Mouse (Mus musculus) adipocyte (in vitro differentiated cells): ENCODE measurements around the gene Rhbdl1.
"Not testable (repeated sequence)": the region's sequence is repeated elsewhere in the genome, so short reads cannot be mapped to it uniquely, and the experiment has no call there.

Experiments used
- DNase-seq: peaks from one replicate; pipeline ENCODE4 v3.0.0-alpha.2; 2016; ENCODE audit warnings: low spot score

The Rhbdl1 gene

GRCm38 (mm10) chr17:25825984-25826570 lies 11.0 kb downstream of the Rhbdl1 start:
- DNase-seq: no peak

DNA sequence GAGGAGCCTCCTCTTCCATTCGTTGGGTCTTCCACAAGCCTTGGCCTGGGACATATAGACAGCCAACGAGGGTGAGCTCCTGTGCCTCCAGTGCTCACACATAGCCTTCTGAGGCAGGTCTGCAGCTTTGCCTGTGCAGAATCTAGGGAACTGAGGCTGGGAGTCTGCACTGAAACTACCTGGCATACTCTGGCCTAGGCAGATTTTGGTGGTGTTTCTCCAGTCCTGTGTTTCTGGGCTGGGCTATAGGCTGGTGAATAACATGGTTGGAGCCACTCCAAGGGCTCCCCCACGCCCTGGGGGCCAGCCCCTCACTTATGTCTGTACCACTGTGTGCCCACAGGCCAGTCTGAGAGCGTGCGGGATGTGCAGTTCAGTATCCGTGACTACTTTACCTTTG lies 11.8 kb downstream of the Rhbdl1 start:
- DNase-seq: no peak

DNA sequence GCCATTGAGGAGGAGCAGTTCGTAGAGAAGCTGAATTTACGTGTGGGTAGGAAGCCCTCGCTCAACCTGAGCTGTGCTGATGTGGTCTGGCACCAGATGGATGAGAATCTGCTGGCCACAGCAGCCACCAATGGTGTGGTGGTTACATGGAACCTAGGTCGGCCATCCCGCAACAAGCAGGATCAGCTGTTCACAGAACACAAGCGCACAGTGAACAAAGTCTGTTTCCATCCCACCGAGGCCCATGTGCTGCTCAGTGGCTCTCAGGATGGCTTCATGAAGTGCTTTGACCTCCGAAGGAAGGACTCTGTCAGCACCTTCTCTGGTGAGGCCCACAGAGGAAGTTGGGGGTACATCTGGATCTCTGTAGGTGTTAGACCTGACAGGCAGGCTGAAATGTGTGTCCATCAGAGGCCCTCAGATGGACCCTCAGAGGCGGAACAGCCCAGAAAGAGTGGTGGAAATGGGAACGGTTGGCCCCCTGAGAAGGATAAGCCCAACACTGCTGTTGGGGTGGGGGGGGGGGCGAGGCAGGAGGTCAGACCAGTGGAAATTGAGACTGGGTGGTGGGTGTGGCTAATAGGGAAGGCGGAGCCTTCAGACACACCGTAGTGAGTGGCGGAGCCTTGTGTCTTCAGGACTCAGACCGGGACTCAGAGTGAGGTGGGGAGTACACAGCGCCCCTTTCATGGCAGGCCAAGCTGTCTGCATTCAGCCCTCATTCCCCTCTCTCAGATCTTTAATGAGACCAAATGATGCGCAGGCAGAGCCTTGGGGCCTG lies 12.5 kb downstream of the Rhbdl1 start:
- no peak for DNase-seq

DNA sequence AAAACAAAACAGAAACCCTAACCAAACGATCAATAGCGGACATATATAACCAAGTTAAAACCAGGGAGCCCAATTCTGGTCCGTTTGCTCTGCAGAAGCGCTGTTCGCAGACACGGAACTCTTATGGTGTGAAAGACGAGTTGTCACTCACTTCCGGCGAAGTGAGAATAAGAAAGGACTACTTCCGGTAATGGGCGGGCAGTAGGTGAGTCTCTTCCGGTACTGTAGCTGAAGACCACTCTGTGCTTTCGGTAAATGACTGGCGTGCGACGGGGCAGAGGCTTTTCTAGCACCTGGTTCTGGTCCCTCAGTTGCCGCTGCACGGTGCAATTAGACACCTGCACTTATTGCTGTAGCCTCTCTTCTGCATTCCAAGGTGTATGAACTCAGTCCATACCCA lies 13.6 kb downstream of the Rhbdl1 start, which contains the start of gene Wdr24:
Wdr24 (plus strand) TSS at position 176 of the 400 bp plus-strand sequence.
- peak; percentile 93 for DNase-seq

- DNase-seq: no peak
Observed at GRCm38 (mm10) chr17:25818851-25819780, 18.0 kb downstream of the Rhbdl1 start.

- DNase-seq: no peak
Observed at GRCm38 (mm10) chr17:25817662-25818061, 19.4 kb downstream of the Rhbdl1 start.

DNA sequence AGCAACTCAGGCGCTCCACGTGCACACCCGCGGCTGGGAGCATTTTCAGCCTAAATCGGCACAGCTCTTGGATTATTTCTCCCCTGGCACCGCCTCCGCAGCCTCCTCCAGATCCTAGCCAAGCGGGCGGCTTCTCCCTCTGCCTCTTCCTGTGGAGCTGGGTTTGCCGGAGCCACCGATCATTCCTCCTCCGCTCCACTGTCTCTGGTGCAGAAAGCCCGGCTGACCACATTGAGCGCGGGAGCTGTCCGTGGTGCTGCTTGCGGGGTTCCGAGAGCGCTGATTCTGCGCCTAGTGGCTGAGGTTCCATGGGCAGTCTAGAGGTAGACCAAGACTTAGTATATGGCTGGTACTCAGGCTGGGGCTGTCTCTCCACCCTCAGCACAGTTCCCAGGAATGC lies 23.6 kb downstream of the Rhbdl1 start:
- peak; percentile 66 for DNase-seq

GRCm38 (mm10) chr17:25810890-25811289 lies 26.2 kb downstream of the Rhbdl1 start:
- DNase-seq: no peak

DNA sequence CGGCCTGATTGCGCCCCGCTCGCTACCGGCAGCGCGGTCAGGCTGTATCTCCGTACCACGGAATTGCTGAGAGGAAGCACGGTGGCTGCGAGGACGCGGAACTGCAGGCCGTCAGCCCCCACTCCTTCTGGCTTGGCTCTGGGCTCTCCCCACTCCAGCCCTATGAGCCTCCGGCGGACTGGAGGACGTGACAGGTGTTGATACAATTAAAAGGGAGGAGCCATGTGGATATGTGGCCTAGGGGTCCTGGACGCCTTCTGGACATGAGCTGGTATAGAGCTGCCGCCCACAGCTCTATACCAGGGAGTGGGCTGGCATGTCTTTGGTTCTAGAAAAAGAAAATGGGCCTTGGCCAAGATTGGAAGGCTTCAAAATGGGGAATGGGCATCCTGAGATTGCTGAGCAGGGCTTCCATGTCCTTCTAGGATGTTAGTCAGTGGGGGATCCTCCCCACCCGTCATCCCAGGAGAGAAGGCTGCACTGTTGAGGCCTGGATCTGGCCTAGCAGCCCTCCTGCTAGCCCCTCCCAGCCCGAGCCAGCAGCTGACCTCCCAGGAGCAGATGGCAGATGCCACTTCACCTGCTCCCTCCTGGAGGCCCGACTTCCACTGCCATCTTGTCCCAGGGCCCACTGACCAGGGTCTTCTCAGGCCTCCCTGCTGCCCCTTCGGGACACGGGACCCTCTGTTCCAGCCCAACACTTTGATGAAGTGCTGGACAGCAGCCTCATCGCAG lies 27.3 kb downstream of the Rhbdl1 start:
- DNase-seq: no peak

DNA sequence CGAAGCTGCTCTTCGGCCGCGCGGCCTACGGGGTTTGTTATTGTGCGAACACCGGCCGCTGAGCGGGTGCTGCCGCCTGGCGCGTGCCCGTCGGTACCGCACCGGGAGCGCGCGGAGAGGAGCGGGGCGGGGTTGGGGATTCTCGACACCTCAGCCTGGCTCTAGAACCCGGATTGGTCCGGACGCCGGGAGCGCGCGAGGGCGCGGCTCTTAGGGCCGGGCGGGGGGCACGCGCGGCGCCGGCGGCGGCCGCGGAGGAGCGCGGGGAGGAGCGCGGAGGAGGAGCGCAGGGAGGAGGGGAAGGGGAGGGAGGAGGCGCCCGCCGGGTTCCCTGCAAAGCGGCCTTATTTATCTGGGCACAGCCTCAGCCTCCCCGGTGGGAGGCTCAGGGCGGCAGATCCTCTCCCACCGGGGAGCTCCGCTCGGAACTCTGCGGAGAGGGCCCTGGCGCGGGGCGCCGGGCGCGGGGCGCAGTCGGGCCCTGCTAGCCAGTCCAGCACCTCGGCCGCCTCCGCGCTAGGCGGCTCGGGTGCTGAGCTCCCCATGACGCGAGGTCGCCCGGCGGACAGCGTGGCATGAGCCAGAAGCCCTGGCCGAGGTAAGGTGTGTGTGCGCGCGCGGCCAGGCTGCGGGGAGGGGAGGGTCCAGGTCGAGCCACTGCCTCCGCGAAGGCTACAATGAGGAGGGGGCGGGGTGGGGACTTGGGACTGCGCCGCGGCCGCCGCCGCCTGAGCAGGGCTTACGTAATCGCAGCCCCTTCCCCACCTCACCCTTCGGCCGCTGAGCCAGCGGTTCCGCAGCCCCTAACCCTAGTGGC lies 28.1 kb downstream of the Rhbdl1 start, which contains the start of gene Fbxl16:
Fbxl16 (plus strand) TSS at position 297 of the 817 bp plus-strand sequence.
- DNase-seq: no peak

GRCm38 (mm10) chr17:25808028-25808427 lies 29.1 kb downstream of the Rhbdl1 start:
- no peak for DNase-seq

DNA sequence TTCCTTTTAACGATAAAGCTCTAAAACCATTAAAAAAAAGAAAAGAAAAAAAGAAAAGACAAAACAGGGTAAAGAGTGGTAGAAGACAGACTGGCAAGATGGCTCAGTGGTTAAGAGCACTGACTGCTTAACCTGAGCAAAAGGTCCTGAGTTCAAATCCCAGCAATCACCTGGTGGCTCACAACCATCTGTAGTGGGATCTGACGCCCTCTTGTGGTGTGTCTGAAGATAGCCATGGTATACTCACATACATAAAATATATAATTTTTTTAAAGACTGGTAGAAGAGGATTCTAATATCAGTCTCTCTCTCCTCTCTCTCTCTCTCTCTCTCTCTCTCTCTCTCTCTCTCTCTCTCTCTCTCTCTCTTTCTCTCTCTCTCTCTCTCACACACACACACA lies 29.6 kb downstream of the Rhbdl1 start:
- not testable (repeated sequence) for DNase-seq

DNA sequence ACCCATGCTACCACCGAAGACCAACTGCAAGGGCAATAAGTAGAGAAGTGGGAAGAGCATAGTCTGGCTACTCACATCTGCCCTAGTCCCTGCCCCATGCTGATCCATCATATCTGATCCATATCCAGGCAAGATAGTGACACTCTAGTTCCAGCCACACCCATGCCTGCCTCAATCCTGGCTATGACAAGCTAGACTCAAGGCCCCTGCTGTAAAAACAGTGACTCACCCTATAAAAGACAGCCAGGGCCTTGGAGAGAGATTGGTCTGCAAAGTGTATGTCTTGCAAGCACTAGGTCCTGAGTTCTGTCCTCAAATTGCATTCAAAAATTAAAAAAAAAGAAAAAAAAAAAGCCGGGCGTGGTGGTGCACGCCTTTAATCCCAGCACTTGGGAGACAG lies 30.6 kb downstream of the Rhbdl1 start:
- no peak for DNase-seq

- no peak for DNase-seq
Observed at GRCm38 (mm10) chr17:25802825-25803517, 34.1 kb downstream of the Rhbdl1 start.

GRCm38 (mm10) chr17:25801029-25801428 lies 36.1 kb downstream of the Rhbdl1 start:
- peak; percentile 88 for DNase-seq

DNA sequence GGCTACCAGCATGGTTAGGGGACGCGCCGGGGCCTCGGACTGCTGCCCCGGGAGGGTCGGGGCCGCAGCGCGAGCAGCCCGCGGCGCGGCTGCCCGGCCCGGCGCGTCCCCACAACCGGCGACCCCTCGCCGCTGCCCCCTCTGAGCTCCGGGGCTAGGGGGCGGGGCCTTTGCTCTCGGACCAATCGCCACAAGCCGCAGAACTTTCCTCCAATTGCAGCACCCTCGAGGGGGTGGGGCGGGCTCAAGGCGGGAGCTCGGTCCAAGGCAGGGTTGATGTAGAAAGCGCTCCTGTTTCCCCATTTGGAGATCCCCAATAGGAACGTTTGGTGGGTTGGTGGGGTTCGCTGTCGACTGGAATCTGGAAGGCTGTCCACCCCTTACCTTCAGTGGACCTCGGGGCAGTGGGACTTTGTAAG lies 40.1 kb downstream of the Rhbdl1 start, which contains the start of gene Metrn:
Metrn (minus strand) TSS at position 186 of the 419 bp plus-strand sequence.
- DNase-seq: peak; percentile 78

DNA sequence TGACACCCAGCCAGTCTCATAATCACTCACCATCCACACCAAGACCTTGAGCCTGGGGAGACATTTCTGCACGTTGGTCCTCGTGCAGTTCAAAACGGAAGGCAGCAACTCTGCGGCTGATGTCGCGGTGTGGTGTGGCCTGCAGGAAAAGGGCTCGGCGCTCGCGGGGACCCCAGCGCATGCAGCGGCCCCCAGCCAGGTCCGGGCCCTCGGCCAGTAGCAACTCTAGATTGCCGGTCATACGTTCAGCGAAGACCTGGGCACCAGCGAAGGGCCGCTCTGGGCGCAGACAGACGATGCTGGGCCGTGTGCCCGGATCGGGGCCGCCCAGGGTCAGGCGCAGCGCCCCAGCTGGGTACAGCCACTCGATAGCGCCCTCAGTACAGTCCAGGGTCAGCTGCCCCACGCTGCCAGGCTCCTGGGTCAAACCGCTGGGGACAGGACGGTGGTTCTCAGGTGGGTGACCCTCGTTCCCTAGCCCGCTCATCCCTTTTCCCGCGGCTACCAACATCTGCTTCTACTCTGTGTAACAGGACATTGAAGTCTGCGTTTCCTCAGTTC lies 40.8 kb downstream of the Rhbdl1 start:
- peak; percentile 32 for DNase-seq

- peak; percentile 92 for DNase-seq
Observed at GRCm38 (mm10) chr17:25795609-25796092, 41.4 kb downstream of the Rhbdl1 start, which contains the start of gene AC134908.4. Gene AC134908.4, minus strand, starts transcription at chr17:25795659.

DNA sequence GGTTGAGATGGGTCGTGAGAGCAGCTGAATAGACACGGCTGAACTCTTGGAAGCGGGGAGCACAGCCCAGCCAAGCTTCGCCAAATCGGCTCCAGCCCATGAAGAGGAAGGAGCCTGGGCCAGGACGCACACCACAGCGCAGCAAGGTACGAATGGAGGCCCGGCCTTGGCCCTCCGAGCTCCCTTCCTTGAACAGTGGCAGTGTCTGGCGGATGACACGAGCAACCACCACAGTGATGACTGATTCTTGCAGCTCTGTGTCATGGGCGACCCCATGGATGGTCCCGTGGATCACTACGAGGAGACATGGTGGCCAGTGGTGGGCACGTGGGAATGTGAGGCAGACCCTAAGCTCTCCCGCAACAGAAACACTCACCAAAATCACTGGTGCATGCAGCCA lies 42.1 kb downstream of the Rhbdl1 start:
- no peak for DNase-seq
